Mouse (Mus musculus) liver, embryonic 11.5 days (tissue): Measurements from ENCODE around the gene Chst11. TPM values are rescaled to one million over a fixed set of nuclear protein-coding genes. Genes with fewer than 3 reads are reported as not detected.

Experiments
- ATAC-seq: fragments of 200-750 bp; cut with Nextera tagmentation; replicated peaks from 2 replicates; pipeline ENCODE4 v1.8.0; 2017; ENCODE audit warnings: moderate number of reproducible peaks, mild to moderate bottlenecking, moderate TSS enrichment, moderate library complexity; ENCODE audit not compliant: low FRiP score
- DNase-seq: peaks from one replicate; pipeline ENCODE4 v3.0.0-alpha.2; 2017; ENCODE audit warnings: low spot score
- H3K27ac ChIP-seq: fragments of 300-500 bp; sonication (generic); 2 replicates; pipeline ENCODE4 v1.5.1; 2014; ENCODE audit warnings: mild to moderate bottlenecking, low read depth, low read length, control low read depth
- H3K27me3 ChIP-seq: fragments of 300-500 bp; sonication (generic); replicated peaks from 2 replicates; pipeline ENCODE4 v1.6.1; 2014; ENCODE audit warnings: low read length, mixed read lengths; ENCODE audit not compliant: control insufficient read depth, insufficient read depth
- H3K36me3 ChIP-seq: fragments of 300-500 bp; sonication (generic); 2 replicates; pipeline ENCODE4 v1.6.1; 2014; ENCODE audit warnings: mild to moderate bottlenecking, low read length, moderate library complexity, mixed read lengths; ENCODE audit not compliant: control insufficient read depth, insufficient read depth
- H3K4me1 ChIP-seq: fragments of 300-500 bp; sonication (generic); replicated peaks from 2 replicates; pipeline ENCODE4 v1.6.1; 2014; ENCODE audit warnings: low read length, mixed read lengths; ENCODE audit not compliant: control insufficient read depth, insufficient read depth
- H3K4me2 ChIP-seq: fragments of 300-500 bp; sonication (generic); 2 replicates; pipeline ENCODE4 v1.6.1; 2014; ENCODE audit warnings: mild to moderate bottlenecking, control low read depth, moderate library complexity
- H3K4me3 ChIP-seq: fragments of 300-500 bp; sonication (generic); 2 replicates; pipeline ENCODE4 v1.5.1; 2014; ENCODE audit warnings: low read depth, low read length, control low read depth
- H3K9ac ChIP-seq: fragments of 300-500 bp; sonication (generic); 2 replicates; pipeline ENCODE4 v1.6.1; 2014; ENCODE audit warnings: low read depth, low read length, control low read depth
- H3K9me3 ChIP-seq: fragments of 300-500 bp; sonication (generic); 2 replicates; pipeline ENCODE4 v1.6.1; 2016; ENCODE audit warnings: low read length, inconsistent platforms, mixed read lengths; ENCODE audit not compliant: control insufficient read depth
- WGBS: fragments of 180-500 bp; shearing (Covaris S2); extraction: QIAGEN DNeasy Blood & Tissue Kit; methylation state at CpG from one replicate; pipeline ENCODE4 v1.1.7; 2014; 5-methylcytosine and 5-hydroxymethylcytosine counted together
- polyA plus RNA-seq: library from polyadenylated mRNA; unstranded; fragments of >200 nt; fragmentation: Nextera tagmentation; extraction: Ambion mirVana; gene quantifications from 2 replicates; pipeline ENCODE4 v1.2.1, GENCODE M21; 2014

Chst11 gene
- polyA plus RNA-seq, 1 experiment from 2014 or later: 2.9 TPM

GRCm38 (mm10) chr10:83168303-83169056 lies 183.2 kb downstream of the Chst11 start:
- Histone ChIP-seq H3K36me3 (no peaks in the 10 kb centered on the region), H3K9me3 (no peaks in the 10 kb centered on the region), H3K27ac (no peak overlapping the region), H3K27me3 (no peaks in the 10 kb centered on the region), H3K4me3 (no peak overlapping the region), H3K4me2 (no peak overlapping the region), H3K4me1 (peaks cover 12% of the 10 kb centered on the region), H3K9ac (no peak overlapping the region)
- DNase-seq (no peak), ATAC-seq (no peak)
- 72% methylated on average over 11 of the region's 11 CpGs for WGBS

- H3K27me3 ChIP-seq: no peaks in the 10 kb centered on the region
- ATAC-seq: no peak
- DNase-seq: no peak
- peaks cover 4% of the 10 kb centered on the region for H3K4me1 ChIP-seq
- no peaks in the 10 kb centered on the region for H3K36me3 ChIP-seq
- no peak overlapping the region for H3K27ac ChIP-seq
- H3K4me2 ChIP-seq: no peak overlapping the region
- WGBS: 83% methylated on average over 6 of the region's 6 CpGs
- H3K4me3 ChIP-seq: no peak overlapping the region
- H3K9ac ChIP-seq: no peak overlapping the region
- no peaks in the 10 kb centered on the region for H3K9me3 ChIP-seq
Measured at GRCm38 (mm10) chr10:83169554-83169953, 184.3 kb downstream of the Chst11 start.

- Histone ChIP-seq H3K4me2 (no peak overlapping the region), H3K4me1 (peaks cover 5% of the 10 kb centered on the region), H3K9ac (no peak overlapping the region), H3K27me3 (no peaks in the 10 kb centered on the region), H3K9me3 (no peaks in the 10 kb centered on the region), H3K4me3 (no peak overlapping the region), H3K27ac (no peak overlapping the region), H3K36me3 (no peaks in the 10 kb centered on the region)
- DNase-seq (no peak), ATAC-seq (no peak)
- 81% methylated on average over 5 of the region's 5 CpGs for WGBS
Measured at GRCm38 (mm10) chr10:83178151-83178550, 192.9 kb downstream of the Chst11 start.

- Histone ChIP-seq H3K36me3 (no peaks in the 10 kb centered on the region), H3K4me3 (no peak overlapping the region), H3K27me3 (no peaks in the 10 kb centered on the region), H3K4me1 (peaks cover 10% of the 10 kb centered on the region), H3K9me3 (no peaks in the 10 kb centered on the region), H3K9ac (no peak overlapping the region), H3K27ac (no peak overlapping the region), H3K4me2 (no peak overlapping the region)
- ATAC-seq (no peak), DNase-seq (no peak)
- WGBS: 75% methylated on average over 1 of the region's 1 CpGs
Measured at GRCm38 (mm10) chr10:83178661-83179060, 193.4 kb downstream of the Chst11 start.

GRCm38 (mm10) chr10:83181831-83182572 lies 196.7 kb downstream of the Chst11 start:
- DNase-seq (no peak), ATAC-seq (no peak)
- Histone ChIP-seq H3K4me1 (peaks cover 30% of the 10 kb centered on the region), H3K27me3 (no peaks in the 10 kb centered on the region), H3K9me3 (no peaks in the 10 kb centered on the region), H3K9ac (no peak overlapping the region), H3K4me3 (no peak overlapping the region), H3K36me3 (no peaks in the 10 kb centered on the region), H3K27ac (no peak overlapping the region), H3K4me2 (no peak overlapping the region)
- 75% methylated on average over 15 of the region's 15 CpGs for WGBS

- Histone ChIP-seq H3K9me3 (no peaks in the 10 kb centered on the region), H3K4me1 (peaks cover 32% of the 10 kb centered on the region)
- 31% methylated on average over 8 of the region's 8 CpGs for WGBS
Measured at GRCm38 (mm10) chr10:83182573-83182960, 197.3 kb downstream of the Chst11 start.

GRCm38 (mm10) chr10:83183634-83184479 lies 198.6 kb downstream of the Chst11 start:
- H3K36me3 ChIP-seq: no peaks in the 10 kb centered on the region
- no peak overlapping the region for H3K4me3 ChIP-seq
- DNase-seq (no peak), ATAC-seq (peak; percentile 50)
- H3K27ac ChIP-seq: 0 out of 2 replicates have a peak overlapping the region, but pooled peaks have one; percentile 33
- peak overlapping the region; percentile 4; the same call in 1 of the 2 replicates for H3K4me2 ChIP-seq
- WGBS: 42% methylated on average over 12 of the region's 12 CpGs
- H3K27me3 ChIP-seq: no peaks in the 10 kb centered on the region
- H3K4me1 ChIP-seq: peaks cover 36% of the 10 kb centered on the region
- H3K9ac ChIP-seq: 0 out of 2 replicates have a peak overlapping the region, but pooled peaks have one; percentile 5
- H3K9me3 ChIP-seq: no peaks in the 10 kb centered on the region

More at GRCm38 (mm10) chr10:83182573-83182960, 197.3 kb downstream of the Chst11 start:
- no peak overlapping the region for H3K4me2 ChIP-seq
- ATAC-seq (no peak), DNase-seq (peak; percentile 49)
- no peaks in the 10 kb centered on the region for H3K36me3 ChIP-seq
- no peak overlapping the region for H3K9ac ChIP-seq
- H3K27ac ChIP-seq: no peak overlapping the region
- no peak overlapping the region for H3K4me3 ChIP-seq
- no peaks in the 10 kb centered on the region for H3K27me3 ChIP-seq

GRCm38 (mm10) chr10:83184480-83185069 lies 199.3 kb downstream of the Chst11 start:
- H3K4me2 ChIP-seq: peak overlapping the region; percentile 4; the same call in 1 of the 2 replicates

More at GRCm38 (mm10) chr10:83184480-83185069, 199.3 kb downstream of the Chst11 start:
- Histone ChIP-seq H3K4me3 (no peak overlapping the region), H3K36me3 (no peaks in the 10 kb centered on the region), H3K27ac (0 out of 2 replicates have a peak overlapping the region, but pooled peaks have one; percentile 33), H3K9ac (no peak overlapping the region), H3K9me3 (no peaks in the 10 kb centered on the region), H3K4me1 (peaks cover 36% of the 10 kb centered on the region), H3K27me3 (no peaks in the 10 kb centered on the region)
- 35% methylated on average over 7 of the region's 7 CpGs for WGBS
- no peak for DNase-seq
- ATAC-seq: peak; percentile 33
